Mouse (Mus musculus): Measurements from ENCODE around the gene 4930558C23Rik.
"Not testable (repeated sequence)": the region's sequence is repeated elsewhere in the genome, so short reads cannot be mapped to it uniquely, and the experiment has no call there.

Gene 4930558C23Rik

DNA sequence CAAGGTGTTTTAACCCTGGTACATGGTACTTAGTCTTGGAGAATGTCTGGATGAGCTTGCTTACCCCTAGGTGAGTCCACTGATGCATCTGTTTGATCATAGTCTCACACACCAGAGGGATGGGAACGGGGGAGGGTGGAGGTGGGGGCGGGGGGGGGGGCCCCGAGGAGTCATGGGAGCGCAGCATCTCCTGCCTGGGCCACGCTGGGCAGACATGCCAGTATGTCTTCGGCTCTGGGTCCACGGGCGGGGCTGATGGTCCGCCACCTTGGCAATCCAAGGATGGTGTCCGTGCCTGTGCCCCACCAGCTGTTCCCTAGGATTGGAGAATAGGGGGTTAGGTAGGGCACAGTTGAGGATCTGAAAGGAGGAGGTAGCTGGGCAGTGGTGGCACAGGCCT is 29.4 kb downstream of the 4930558C23Rik start:
- no peak for DNase-seq (ENCODE audit: extremely low read depth, low read depth)

DNA sequence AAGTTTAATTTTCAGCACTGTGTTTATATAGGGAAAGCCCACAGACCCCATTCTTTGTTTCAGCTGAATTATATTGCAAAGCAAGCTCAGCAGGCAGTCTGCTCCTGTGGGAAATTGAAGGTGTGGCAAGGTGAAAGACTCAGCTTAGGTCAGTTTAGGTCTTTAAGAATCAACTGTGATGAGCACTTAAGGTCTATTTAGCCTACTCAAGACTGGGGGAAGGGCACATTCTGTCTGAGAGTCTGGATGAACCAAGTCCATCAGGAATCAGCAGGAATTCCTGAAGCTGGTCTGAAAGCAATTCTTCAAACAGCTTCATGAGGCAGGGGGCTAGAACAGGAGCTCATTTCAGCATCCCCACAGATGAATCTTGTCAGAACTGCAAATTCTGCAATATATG is 32.5 kb downstream of the 4930558C23Rik start:
- no peak for DNase-seq (ENCODE audit: extremely low read depth, low read depth)

DNA sequence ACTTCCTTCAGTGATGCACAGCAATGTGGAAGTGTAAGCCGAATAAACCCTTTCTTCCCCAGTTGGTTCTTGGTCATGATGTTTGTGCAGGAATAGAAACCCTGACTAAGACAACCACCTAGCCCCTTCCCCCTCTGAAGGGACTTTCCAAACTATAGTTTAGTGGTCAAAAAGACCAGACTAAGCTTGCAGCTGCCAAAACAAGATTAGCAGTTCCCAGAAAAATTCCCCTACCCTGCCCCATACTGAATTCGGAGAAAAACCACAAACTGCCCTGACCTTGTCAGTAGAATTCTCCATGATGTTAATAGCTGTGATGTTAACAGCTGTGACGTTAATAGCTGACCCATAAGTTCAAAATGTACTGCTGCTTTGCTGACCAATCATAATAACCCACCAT is 42.4 kb downstream of the 4930558C23Rik start:
- peak; percentile 66 for DNase-seq (ENCODE audit: extremely low read depth, low read depth)

DNA sequence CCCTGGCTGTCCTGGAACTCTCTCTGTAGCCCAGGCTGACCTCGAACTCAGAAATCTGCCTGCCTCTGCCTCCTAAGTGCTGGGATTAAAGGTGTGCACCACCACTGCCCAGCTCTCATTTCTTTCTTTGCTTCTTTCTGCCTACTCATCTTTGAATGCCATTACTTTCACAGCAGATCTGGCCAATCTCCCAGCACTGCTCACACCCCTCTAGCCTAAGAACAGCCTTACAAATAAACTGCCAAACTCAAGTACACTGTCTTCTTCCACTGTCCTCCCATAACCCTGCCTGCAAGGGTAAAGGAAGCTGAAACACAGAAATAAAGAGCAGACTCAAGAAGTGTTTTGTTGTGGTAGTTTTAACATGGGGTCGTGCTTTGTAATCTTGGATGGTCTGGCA is 44.9 kb downstream of the 4930558C23Rik start:
- DNase-seq (ENCODE audit: extremely low read depth, low read depth): no peak

DNA sequence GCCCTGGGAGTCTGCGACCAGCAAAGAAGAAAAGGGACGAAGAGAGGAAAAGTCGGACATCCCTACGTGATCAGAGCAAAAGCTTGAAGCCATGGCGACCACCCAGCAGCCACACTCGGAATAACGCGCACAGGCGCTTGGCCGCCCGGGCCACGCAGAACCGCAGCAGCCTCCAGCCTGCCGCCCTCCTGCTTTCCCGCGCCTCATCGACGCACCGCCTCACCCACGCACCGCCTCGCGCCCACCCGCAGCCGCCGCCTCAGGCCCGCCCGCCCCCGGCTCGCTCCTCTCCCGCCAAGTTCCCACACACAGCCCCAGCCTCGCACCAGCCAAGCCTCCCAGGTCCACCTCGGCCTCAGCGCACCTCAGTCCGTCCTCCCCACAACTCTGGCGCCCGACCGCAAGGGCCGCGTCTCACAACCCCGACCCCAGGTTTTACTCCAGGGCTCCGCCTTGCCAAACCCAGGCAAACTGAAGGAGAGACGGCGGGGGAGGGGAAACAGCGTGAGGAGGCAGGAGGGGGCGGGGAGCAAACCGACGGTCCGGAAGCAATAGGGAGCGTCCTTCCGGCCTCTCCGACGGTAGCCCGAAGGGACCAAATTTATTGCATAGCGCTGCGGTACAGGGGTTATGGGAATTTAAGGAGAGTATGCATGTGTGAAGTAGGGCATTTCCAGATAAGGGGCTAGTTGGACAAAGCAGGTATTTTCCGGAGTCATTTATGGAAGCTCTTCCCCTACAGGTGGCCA is 45.8 kb downstream of the 4930558C23Rik start, which contains the start of gene Setdb1:
Gene Setdb1, minus strand, starts transcription at position 502 of the 749 bp plus-strand sequence.
- peak; percentile 99 for DNase-seq (ENCODE audit: extremely low read depth, low read depth)

DNA sequence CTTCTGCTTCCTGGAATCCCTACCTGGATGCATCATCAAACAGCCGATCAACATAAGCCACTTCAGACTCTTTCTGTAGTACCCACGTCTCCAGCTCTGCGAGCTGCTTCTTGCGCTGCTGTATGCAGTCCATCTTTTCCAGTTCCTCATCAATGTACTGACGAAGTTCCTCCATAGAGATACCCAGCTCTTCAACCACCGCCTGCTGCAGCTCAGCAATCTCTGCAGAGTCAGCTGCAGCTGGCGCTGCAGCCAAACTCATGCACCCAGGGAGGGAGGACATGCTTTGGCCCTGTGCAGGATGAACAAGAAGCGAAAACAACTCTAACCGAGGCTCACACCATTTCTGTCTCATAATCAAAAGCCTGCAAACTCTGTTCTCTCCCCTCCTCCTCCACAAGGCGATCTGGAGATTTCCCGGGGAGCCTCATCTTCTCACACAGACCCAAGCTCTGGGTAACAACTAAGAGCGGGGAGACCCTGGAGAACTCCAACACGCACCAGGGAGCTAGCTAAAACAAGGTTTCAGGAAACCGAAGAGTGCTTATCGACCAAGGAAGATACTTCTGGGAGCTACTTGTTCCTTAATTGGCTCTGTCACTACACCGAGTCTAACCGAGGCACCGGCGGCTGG is 46.6 kb downstream of the 4930558C23Rik start:
- DNase-seq (ENCODE audit: extremely low read depth, low read depth): not testable (repeated sequence)

DNA sequence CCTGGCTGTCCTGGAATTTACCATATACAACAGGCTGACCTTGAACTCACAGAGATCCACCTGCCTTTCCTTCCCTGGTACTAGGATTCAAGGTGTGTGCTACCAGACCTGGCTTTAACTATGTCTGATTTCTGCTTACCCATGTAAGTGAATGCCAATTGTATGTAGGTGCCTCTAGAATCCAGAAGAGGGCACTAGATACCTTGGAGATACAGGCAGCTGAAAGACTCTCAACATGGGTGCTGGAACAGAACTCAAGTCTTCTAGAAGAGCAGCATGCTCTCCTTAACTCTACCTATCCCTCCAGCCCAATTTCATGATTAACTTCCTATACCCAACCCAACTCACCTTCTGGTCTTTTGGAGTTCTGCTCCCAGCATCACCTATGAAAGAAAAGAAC is 53.1 kb downstream of the 4930558C23Rik start:
- peak; percentile 75 for DNase-seq (ENCODE audit: extremely low read depth, low read depth)

DNA sequence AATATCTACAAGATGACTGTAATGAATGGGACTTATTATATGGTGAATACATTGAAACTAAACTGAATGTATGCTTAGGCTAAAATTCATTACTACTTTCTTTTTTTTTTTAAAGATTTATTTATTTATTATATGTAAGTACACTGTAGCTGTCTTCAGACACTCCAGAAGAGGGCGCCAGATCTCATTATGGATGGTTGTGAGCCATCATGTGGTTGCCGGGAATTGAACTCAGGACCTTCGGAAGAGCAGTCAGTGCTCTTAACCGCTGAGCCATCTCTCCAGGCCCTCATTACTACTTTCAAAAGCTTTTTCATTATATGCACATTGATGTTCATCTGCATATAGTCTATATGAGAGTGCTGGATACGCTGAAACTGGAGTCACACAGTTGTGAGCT is 54.3 kb downstream of the 4930558C23Rik start:
- not testable (repeated sequence) for DNase-seq (ENCODE audit: extremely low read depth, low read depth)

DNA sequence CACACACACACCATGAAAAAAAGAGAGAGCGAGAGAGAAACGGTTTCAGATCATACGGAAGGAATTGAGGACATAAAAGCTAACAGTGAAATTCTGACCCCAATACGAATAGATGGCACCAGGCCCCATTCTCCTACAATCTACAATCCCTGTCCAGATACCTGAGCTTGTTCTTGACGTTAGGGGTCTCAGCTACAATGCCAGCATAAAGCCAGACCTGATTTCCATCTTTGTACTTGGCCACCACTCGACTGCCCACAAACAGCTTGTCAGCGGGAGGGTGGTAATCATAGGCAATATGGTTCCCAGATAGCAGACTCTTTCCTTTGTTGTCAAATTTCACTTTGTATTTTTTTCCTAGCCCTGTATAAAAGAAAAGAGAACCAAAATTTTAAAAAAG is 56.2 kb downstream of the 4930558C23Rik start:
- no peak for DNase-seq (ENCODE audit: extremely low read depth, low read depth)

DNA sequence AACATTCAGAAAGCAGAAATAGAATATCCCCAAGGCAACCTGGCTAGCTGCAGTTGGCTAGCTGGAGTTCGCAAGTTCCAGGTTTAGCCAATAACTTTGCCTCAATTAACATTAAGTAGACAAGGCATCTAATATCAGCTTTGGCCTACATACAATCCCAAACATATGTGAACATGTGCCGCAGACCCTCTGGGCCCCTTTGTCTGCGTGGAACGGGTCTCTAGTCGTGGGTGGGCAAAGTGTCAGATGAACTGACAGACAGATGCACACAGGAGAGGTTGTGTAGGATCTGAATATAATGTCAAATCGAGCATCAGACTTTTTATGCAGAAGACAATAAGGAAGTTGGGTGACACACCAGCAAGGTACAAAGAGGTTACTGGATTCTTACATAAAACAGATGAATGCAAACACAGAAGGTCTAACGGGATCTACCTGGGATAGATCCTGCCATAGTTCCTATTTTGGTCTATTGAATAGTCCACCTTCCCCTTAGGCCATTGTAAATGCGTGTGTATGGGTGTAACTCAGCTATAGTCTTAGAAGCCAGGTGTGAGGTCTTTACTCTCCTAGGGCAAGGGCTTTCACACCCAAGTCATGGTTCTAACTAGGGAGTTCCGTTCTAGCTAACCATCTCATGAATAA is 59.2 kb downstream of the 4930558C23Rik start:
- not testable (repeated sequence) for DNase-seq (ENCODE audit: extremely low read depth, low read depth)

DNA sequence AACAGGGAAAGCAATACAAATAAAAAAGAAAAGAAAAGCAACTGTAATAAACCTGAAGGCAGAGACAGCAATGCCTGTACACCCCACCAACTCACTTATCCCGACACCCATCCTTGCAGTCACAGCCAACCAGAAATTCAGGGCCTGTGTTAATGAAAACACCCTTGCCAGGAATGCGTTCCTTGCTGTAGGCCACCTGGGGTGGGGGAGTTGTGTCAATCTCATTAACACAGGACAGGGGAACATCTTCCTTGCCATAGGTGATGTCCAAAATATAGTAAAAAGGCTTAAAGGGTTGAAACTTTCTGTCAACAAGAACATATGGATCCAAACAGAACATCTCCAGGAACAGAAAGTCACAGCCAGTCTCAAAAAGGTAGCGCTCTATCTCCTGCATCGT is 64.4 kb downstream of the 4930558C23Rik start:
- no peak for DNase-seq (ENCODE audit: extremely low read depth, low read depth)

DNA sequence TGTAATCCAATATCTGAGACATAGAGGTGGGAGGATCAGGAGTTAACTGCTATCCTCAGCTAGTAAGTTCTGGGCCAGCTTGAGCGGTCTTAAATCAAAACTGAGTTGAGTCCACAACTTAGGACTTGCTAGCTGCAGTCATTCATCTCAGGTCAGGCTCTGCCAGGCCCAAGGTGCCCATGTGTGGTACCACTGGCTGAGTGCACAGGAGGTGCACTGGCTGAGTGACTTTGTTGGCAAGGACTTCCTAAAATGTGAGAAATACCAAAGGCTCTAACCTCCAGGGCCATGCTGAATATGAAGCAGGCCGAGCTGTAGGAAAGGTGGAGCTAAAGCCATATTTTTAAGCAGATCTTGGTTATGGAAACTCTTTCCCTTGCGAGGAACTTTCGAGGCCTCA is 65.3 kb downstream of the 4930558C23Rik start:
- DNase-seq (ENCODE audit: extremely low read depth, low read depth): no peak

All from MEL-GATA-1-ER (cell line).